Mouse (Mus musculus): ENCODE results near the gene Angel1. TPM values are rescaled to one million over a fixed set of nuclear protein-coding genes. Genes with fewer than 3 reads are reported as not detected.
A peak's percentile ranks its signal among the peaks of the same experiment; 100 is the strongest.

The Angel1 gene
- polyA plus RNA-seq, 1 experiment from 2014 or later: 9.8 TPM

- 75% methylated on average over 4 of the region's 4 CpGs for WGBS
- Histone ChIP-seq H3K27ac (no peak overlapping the region), H3K36me3 (peaks cover 43% of the 10 kb centered on the region)
Measured at GRCm38 (mm10) chr12:86687445-86687955, 38.8 kb downstream of the Angel1 start.

GRCm38 (mm10) chr12:86686551-86687330, 39.5 kb downstream of the Angel1 start:
- ATAC-seq (ENCODE audit: insufficient number of reproducible peaks, insufficient read depth, low FRiP score, low TSS enrichment, low read depth): no peak
- H3K9ac ChIP-seq: 0 out of 2 replicates have a peak overlapping the region, but pooled peaks have one; percentile 21
- peaks cover 37% of the 10 kb centered on the region for H3K36me3 ChIP-seq
- no peak overlapping the region; the same call in 1 of the 2 replicates for H3K27ac ChIP-seq
- peaks cover 15% of the 10 kb centered on the region for H3K4me1 ChIP-seq
- H3K4me3 ChIP-seq: no peak overlapping the region
- H3K4me2 ChIP-seq: no peak overlapping the region
- H3K9me3 ChIP-seq: no peaks in the 10 kb centered on the region
- H3K27me3 ChIP-seq: no peaks in the 10 kb centered on the region
- 55% methylated on average over 13 of the region's 13 CpGs for WGBS

More at GRCm38 (mm10) chr12:86687445-86687955, 38.8 kb downstream of the Angel1 start:
- H3K4me1 ChIP-seq: peaks cover 13% of the 10 kb centered on the region
- ATAC-seq (ENCODE audit: insufficient number of reproducible peaks, insufficient read depth, low FRiP score, low TSS enrichment, low read depth): no peak
- H3K9ac ChIP-seq: no peak overlapping the region
- no peaks in the 10 kb centered on the region for H3K27me3 ChIP-seq
- H3K4me2 ChIP-seq: no peak overlapping the region
- H3K4me3 ChIP-seq: no peak overlapping the region
- no peaks in the 10 kb centered on the region for H3K9me3 ChIP-seq

DNA sequence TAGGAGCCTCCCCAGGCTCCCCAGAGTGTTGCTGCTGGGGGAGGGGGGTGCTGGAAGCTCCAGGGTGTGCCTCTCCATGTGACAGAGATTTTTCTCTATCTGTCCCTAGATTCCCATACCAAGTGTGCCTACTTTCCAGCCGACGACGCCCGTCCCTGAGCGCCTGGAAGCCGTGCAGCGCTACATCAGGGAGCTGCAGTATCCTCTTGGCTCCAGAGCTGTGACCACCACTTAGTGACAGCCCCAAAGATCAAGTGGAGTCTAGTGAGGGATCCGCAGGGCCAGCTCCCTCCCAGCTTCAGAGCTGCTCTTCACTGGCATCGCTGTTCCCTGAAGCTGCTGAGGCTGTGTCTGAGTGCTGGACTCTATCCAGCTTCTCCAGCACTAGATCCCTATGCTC, 41.0 kb downstream of the Angel1 start:
- peaks cover 26% of the 10 kb centered on the region for H3K4me1 ChIP-seq
- no peak overlapping the region for H3K4me3 ChIP-seq
- no peak for ATAC-seq (ENCODE audit: insufficient number of reproducible peaks, insufficient read depth, low FRiP score, low TSS enrichment, low read depth)
- H3K36me3 ChIP-seq: peaks cover 37% of the 10 kb centered on the region
- 73% methylated on average over 9 of the region's 9 CpGs for WGBS
- H3K27me3 ChIP-seq: no peaks in the 10 kb centered on the region
- H3K9ac ChIP-seq: no peak overlapping the region
- H3K27ac ChIP-seq: no peak overlapping the region
- no peaks in the 10 kb centered on the region for H3K9me3 ChIP-seq
- H3K4me2 ChIP-seq: no peak overlapping the region

- Histone ChIP-seq H3K9ac (no peak overlapping the region), H3K4me3 (no peak overlapping the region), H3K36me3 (peaks cover 25% of the 10 kb centered on the region), H3K27ac (0 out of 2 replicates have a peak overlapping the region, but pooled peaks have one; percentile 7), H3K9me3 (no peaks in the 10 kb centered on the region), H3K4me1 (peaks cover 36% of the 10 kb centered on the region), H3K27me3 (no peaks in the 10 kb centered on the region), H3K4me2 (no peak overlapping the region)
- WGBS: 75% methylated on average over 7 of the region's 7 CpGs
- ATAC-seq (ENCODE audit: insufficient number of reproducible peaks, insufficient read depth, low FRiP score, low TSS enrichment, low read depth): no peak
Measured at GRCm38 (mm10) chr12:86683698-86684097, 42.6 kb downstream of the Angel1 start.

DNA sequence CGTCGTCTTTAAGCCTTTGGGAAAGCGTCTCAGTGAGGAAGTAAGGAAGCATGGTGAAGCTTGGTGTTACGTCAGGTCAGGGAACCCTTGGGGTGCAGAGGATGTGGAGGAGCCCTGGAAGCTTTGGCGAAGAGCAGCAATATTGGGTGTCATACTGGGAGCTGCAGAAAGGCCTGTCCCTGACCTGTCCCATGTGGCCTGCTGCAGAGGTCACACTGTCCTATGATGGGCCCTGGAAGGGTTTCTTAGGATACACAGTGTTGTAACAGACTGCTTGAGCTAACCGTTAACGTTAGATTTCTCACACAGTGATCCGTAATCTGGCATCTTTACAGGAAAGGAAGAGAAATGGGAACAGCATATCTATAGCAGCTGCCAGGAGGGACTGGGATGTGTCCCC, 44.1 kb downstream of the Angel1 start:
- Histone ChIP-seq H3K4me3 (no peak overlapping the region), H3K9ac (no peak overlapping the region), H3K27ac (no peak overlapping the region), H3K27me3 (no peaks in the 10 kb centered on the region), H3K4me2 (peak overlapping the region; percentile 16; the same call in 1 of the 2 replicates), H3K4me1 (peaks cover 36% of the 10 kb centered on the region), H3K36me3 (peaks cover 14% of the 10 kb centered on the region), H3K9me3 (no peaks in the 10 kb centered on the region)
- no peak for ATAC-seq (ENCODE audit: insufficient number of reproducible peaks, insufficient read depth, low FRiP score, low TSS enrichment, low read depth)
- WGBS: 83% methylated on average over 8 of the region's 8 CpGs

- 83% methylated on average over 9 of the region's 9 CpGs for WGBS
- Histone ChIP-seq H3K9ac (no peak overlapping the region), H3K4me3 (no peak overlapping the region), H3K36me3 (peaks cover 11% of the 10 kb centered on the region), H3K9me3 (no peaks in the 10 kb centered on the region), H3K4me1 (peaks cover 31% of the 10 kb centered on the region), H3K27me3 (peaks cover 4% of the 10 kb centered on the region; the same call in 1 of the 2 replicates), H3K4me2 (peak overlapping the region; percentile 16; the same call in 1 of the 2 replicates), H3K27ac (no peak overlapping the region)
- no peak for ATAC-seq (ENCODE audit: insufficient number of reproducible peaks, insufficient read depth, low FRiP score, low TSS enrichment, low read depth)
Measured at GRCm38 (mm10) chr12:86681626-86682025, 44.6 kb downstream of the Angel1 start.

DNA sequence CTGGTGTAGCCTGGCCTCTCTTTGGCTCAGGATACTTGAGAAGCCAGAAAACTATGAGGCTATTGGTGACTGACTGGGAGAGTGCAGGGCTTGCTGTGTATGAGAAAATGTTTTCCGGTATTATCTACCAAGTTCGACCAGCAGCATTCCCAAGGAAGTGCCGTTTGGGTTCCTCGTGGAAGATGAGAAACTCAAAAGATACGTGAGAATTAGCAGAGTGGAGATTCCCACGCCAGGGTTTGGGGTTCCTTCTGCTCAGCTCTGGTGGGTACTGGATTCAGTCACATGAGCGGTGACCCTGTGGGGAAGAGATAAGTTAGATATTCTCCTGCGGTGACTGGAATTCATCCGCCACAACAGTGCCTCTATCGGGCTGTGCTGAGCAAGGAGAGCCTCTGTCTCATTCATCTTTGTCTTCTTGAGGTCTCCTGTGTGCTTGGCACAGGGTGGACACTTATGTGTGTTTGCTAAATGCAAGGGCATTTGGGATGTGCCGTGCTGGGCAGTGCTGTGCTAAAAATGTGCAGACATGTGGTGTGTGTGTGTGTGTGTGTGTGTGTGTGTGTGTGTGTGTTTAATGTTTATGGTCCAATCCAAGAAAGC, 45.6 kb downstream of the Angel1 start:
- Histone ChIP-seq H3K27me3 (peaks cover 4% of the 10 kb centered on the region; the same call in 1 of the 2 replicates), H3K4me3 (peak overlapping the region; percentile 86), H3K4me2 (peak overlapping the region; percentile 97), H3K9ac (peak overlapping the region; percentile 85), H3K36me3 (peaks cover 4% of the 10 kb centered on the region; the same call in 1 of the 2 replicates), H3K27ac (0 out of 2 replicates have a peak overlapping the region, but pooled peaks have one; percentile 16), H3K9me3 (no peaks in the 10 kb centered on the region), H3K4me1 (peaks cover 29% of the 10 kb centered on the region)
- WGBS: 46% methylated on average over 11 of the region's 11 CpGs
- ATAC-seq (ENCODE audit: insufficient number of reproducible peaks, insufficient read depth, low FRiP score, low TSS enrichment, low read depth): no peak

DNA sequence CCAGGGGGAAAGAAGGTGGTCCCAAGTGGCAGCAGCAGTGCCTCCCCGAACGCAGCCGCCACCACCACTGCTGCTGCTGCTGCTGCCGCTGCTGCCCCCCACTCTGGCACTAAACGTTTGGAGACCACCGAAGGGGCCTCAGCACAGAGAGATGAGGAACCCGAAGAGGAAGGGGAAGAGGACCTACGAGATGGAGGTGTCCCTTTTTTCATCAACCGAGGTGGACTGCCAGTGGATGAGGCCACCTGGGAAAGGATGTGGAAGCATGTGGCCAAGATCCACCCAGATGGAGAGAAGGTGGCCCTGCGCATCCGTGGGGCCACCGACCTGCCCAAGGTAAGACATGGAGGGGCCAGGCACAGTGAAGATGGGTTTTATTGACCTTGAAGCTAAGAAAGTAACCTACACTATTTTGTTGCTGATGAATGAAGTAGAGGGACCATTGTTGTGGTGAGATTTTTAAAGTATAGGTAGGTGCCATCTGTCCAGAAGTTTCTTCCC, 46.2 kb downstream of the Angel1 start:
- no peak for ATAC-seq (ENCODE audit: insufficient number of reproducible peaks, insufficient read depth, low FRiP score, low TSS enrichment, low read depth)
- Histone ChIP-seq H3K4me3 (peak overlapping the region; percentile 86), H3K27ac (0 out of 2 replicates have a peak overlapping the region, but pooled peaks have one; percentile 16), H3K4me1 (peaks cover 26% of the 10 kb centered on the region), H3K4me2 (peak overlapping the region; percentile 97), H3K9ac (peak overlapping the region; percentile 85), H3K27me3 (peaks cover 4% of the 10 kb centered on the region; the same call in 1 of the 2 replicates), H3K9me3 (no peaks in the 10 kb centered on the region), H3K36me3 (peaks cover 4% of the 10 kb centered on the region; the same call in 1 of the 2 replicates)
- WGBS: 36% methylated on average over 12 of the region's 12 CpGs

GRCm38 (mm10) chr12:86679546-86679930, 46.7 kb downstream of the Angel1 start:
- peak; percentile 8; the same call in 1 of the 2 replicates for ATAC-seq (ENCODE audit: insufficient number of reproducible peaks, insufficient read depth, low FRiP score, low TSS enrichment, low read depth)
- peak overlapping the region; percentile 97 for H3K4me2 ChIP-seq
- H3K36me3 ChIP-seq: peaks cover 2% of the 10 kb centered on the region; the same call in 1 of the 2 replicates
- peaks cover 23% of the 10 kb centered on the region for H3K4me1 ChIP-seq
- H3K27me3 ChIP-seq: peaks cover 4% of the 10 kb centered on the region; the same call in 1 of the 2 replicates
- 8% methylated on average over 9 of the region's 9 CpGs for WGBS
- H3K9ac ChIP-seq: peak overlapping the region; percentile 85
- H3K4me3 ChIP-seq: peak overlapping the region; percentile 86
- peak overlapping the region; percentile 85 for H3K27ac ChIP-seq
- no peaks in the 10 kb centered on the region for H3K9me3 ChIP-seq

DNA sequence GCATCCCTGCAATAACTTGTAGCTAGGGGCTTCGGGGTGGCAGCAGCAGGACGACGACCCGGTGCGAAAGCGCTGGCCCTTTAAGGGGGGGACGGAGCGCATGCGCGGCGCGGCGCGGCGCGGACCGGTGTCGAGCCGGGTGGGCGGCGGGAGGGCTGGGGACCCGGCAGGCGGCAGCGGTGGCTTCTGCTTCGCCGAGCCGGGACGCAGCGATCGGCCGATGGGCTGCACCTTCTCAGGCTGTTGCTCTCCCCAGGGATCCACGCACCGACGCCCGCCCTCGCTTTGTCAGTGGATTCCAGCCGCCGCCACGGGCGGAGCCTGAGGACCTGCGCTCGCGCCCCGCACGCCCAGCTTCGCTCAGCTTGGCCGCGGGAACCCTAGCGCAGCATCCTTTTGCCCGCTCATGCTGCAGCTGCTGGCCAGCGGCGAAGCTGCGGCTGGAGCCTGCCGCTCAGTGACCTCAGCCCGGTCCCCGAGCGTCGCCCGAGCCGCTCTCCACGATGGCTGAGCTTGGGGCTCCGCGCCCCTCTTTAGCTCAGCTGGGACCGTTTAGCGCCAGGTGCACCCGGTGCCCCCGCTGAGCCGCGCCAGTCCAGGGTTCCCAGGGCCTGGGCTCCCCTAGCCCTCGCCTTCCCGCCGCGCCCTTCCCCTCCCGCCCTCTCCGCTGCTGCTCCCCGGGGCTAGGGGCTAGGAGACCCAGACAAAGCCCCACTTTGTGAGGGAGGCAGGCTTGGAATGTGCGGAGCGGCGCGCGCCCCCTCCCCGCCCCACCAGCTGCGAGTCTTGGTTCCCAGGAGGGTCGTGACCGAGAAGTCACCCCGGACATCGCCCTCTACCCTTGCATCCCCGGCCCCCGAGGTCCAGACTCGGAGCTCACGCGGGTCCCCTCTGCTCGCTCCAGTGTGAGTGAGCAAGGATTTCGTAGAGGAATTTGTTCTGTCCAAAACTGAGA, 47.4 kb downstream of the Angel1 start, which contains the start of gene Vash1:
Gene Vash1, plus strand, starts transcription at position 110 of the 955 bp plus-strand sequence.
- Histone ChIP-seq H3K4me3 (peak within 1 kb of the TSS; percentile 86), H3K9ac (peak within 1 kb of the TSS; percentile 85), H3K4me1 (peaks cover 23% of the 10 kb centered on the region), H3K27me3 (peaks cover 4% of the 10 kb centered on the region; the same call in 1 of the 2 replicates), H3K9me3 (no peaks in the 10 kb centered on the region), H3K36me3 (no peaks in the 10 kb centered on the region), H3K4me2 (peak within 1 kb of the TSS; percentile 97), H3K27ac (peak within 1 kb of the TSS; percentile 85)
- under 1% methylated on average over 94 of the region's 94 CpGs for WGBS
- ATAC-seq (ENCODE audit: insufficient number of reproducible peaks, insufficient read depth, low FRiP score, low TSS enrichment, low read depth): peak; percentile 65

All from embryonic facial prominence, embryonic 13.5 days (tissue).